Mouse (Mus musculus): ENCODE results near the gene Proca1. TPM values are rescaled to one million over a fixed set of nuclear protein-coding genes. Genes with fewer than 3 reads are reported as not detected.

Gene Proca1
- polyA plus RNA-seq, 1 experiment from 2014 or later: 4.2 TPM

- Histone ChIP-seq H3K36me3 (ENCODE audit: control insufficient read depth, insufficient read depth, low read length) (peaks cover 20% of the 10 kb centered on the region), H3K4me2 (peak overlapping the region; percentile 77), H3K4me3 (ENCODE audit: low read depth, low read length) (peak overlapping the region; percentile 54), H3K27ac (ENCODE audit: low read depth, low read length) (0 out of 2 replicates have a peak overlapping the region, but pooled peaks have one; percentile 6), H3K4me1 (ENCODE audit: control insufficient read depth, insufficient read depth, low read length) (peaks cover 8% of the 10 kb centered on the region), H3K9me3 (replicated peaks; ENCODE audit: control insufficient read depth, low read length) (no peaks in the 10 kb centered on the region), H3K9ac (ENCODE audit: low read depth, low read length) (peak overlapping the region; percentile 60), H3K27me3 (ENCODE audit: control insufficient read depth, insufficient read depth, low read length) (no peaks in the 10 kb centered on the region)
- peak; percentile 80 for ATAC-seq (replicated peaks; ENCODE audit: insufficient number of reproducible peaks, low FRiP score, low TSS enrichment)
- WGBS (ENCODE audit: insufficient replicate concordance): 3% methylated on average over 30 of the region's 30 CpGs
Measured at GRCm38 (mm10) chr11:78194411-78195100, 1.4 kb downstream of the Proca1 start.

GRCm38 (mm10) chr11:78195101-78195863, 2.1 kb downstream of the Proca1 start:
- H3K27ac ChIP-seq (ENCODE audit: low read depth, low read length): no peak overlapping the region
- WGBS (ENCODE audit: insufficient replicate concordance): 51% methylated on average over 21 of the region's 23 CpGs
- H3K4me1 ChIP-seq (ENCODE audit: control insufficient read depth, insufficient read depth, low read length): peaks cover 3% of the 10 kb centered on the region; the same call in 1 of the 2 replicates
- peaks cover 19% of the 10 kb centered on the region for H3K36me3 ChIP-seq (ENCODE audit: control insufficient read depth, insufficient read depth, low read length)
- ATAC-seq (replicated peaks; ENCODE audit: insufficient number of reproducible peaks, low FRiP score, low TSS enrichment): no peak
- no peaks in the 10 kb centered on the region for H3K9me3 ChIP-seq (replicated peaks; ENCODE audit: control insufficient read depth, low read length)
- H3K27me3 ChIP-seq (ENCODE audit: control insufficient read depth, insufficient read depth, low read length): no peaks in the 10 kb centered on the region
- H3K9ac ChIP-seq (ENCODE audit: low read depth, low read length): peak overlapping the region; percentile 60; the same call in 1 of the 2 replicates
- peak overlapping the region; percentile 77 for H3K4me2 ChIP-seq
- peak overlapping the region; percentile 54 for H3K4me3 ChIP-seq (ENCODE audit: low read depth, low read length)

GRCm38 (mm10) chr11:78202372-78202771, 9.2 kb downstream of the Proca1 start:
- Histone ChIP-seq H3K27me3 (ENCODE audit: control insufficient read depth, insufficient read depth, low read length) (no peaks in the 10 kb centered on the region), H3K27ac (ENCODE audit: low read depth, low read length) (no peak overlapping the region), H3K36me3 (ENCODE audit: control insufficient read depth, insufficient read depth, low read length) (peaks cover 26% of the 10 kb centered on the region), H3K4me2 (no peak overlapping the region), H3K4me1 (ENCODE audit: control insufficient read depth, insufficient read depth, low read length) (no peaks in the 10 kb centered on the region), H3K9me3 (replicated peaks; ENCODE audit: control insufficient read depth, low read length) (no peaks in the 10 kb centered on the region), H3K4me3 (ENCODE audit: low read depth, low read length) (no peak overlapping the region), H3K9ac (ENCODE audit: low read depth, low read length) (no peak overlapping the region)
- no peak for ATAC-seq (replicated peaks; ENCODE audit: insufficient number of reproducible peaks, low FRiP score, low TSS enrichment)
- WGBS (ENCODE audit: insufficient replicate concordance): 85% methylated on average over 3 of the region's 3 CpGs

DNA sequence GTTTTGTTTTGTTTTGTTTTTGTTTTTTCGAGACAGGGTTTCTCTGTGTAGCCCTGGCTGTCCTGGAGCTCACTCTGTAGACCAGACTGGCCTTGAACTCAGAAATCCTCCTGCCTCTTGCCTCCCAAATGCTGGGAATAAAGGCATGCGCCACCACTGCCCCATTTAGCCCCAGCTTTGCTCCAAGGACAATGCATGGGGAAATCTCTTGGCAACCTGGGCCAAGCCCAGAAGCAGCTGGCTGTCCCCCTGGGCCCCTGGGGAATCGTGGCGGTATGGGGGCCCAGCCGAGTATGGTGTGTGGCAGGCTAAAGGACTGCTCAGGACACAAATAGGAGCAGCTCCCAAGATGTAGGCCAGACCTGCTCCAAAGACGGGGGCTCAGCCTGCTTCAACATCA, 11.1 kb downstream of the Proca1 start:
- Histone ChIP-seq H3K4me3 (ENCODE audit: low read depth, low read length) (no peak overlapping the region), H3K9me3 (replicated peaks; ENCODE audit: control insufficient read depth, low read length) (no peaks in the 10 kb centered on the region), H3K4me2 (no peak overlapping the region), H3K27ac (ENCODE audit: low read depth, low read length) (no peak overlapping the region), H3K27me3 (ENCODE audit: control insufficient read depth, insufficient read depth, low read length) (no peaks in the 10 kb centered on the region), H3K36me3 (ENCODE audit: control insufficient read depth, insufficient read depth, low read length) (peaks cover 38% of the 10 kb centered on the region), H3K9ac (ENCODE audit: low read depth, low read length) (no peak overlapping the region), H3K4me1 (ENCODE audit: control insufficient read depth, insufficient read depth, low read length) (no peaks in the 10 kb centered on the region)
- 85% methylated on average over 6 of the region's 6 CpGs for WGBS (ENCODE audit: insufficient replicate concordance)
- ATAC-seq (replicated peaks; ENCODE audit: insufficient number of reproducible peaks, low FRiP score, low TSS enrichment): no peak

GRCm38 (mm10) chr11:78205361-78206206, 12.4 kb downstream of the Proca1 start:
- no peak overlapping the region for H3K4me3 ChIP-seq (ENCODE audit: low read depth, low read length)
- H3K9ac ChIP-seq (ENCODE audit: low read depth, low read length): no peak overlapping the region
- 89% methylated on average over 13 of the region's 13 CpGs for WGBS (ENCODE audit: insufficient replicate concordance)
- no peaks in the 10 kb centered on the region for H3K4me1 ChIP-seq (ENCODE audit: control insufficient read depth, insufficient read depth, low read length)
- H3K27me3 ChIP-seq (ENCODE audit: control insufficient read depth, insufficient read depth, low read length): no peaks in the 10 kb centered on the region
- H3K36me3 ChIP-seq (ENCODE audit: control insufficient read depth, insufficient read depth, low read length): peaks cover 43% of the 10 kb centered on the region
- no peak overlapping the region; the same call in 1 of the 2 replicates for H3K27ac ChIP-seq (ENCODE audit: low read depth, low read length)
- H3K4me2 ChIP-seq: no peak overlapping the region
- no peaks in the 10 kb centered on the region for H3K9me3 ChIP-seq (replicated peaks; ENCODE audit: control insufficient read depth, low read length)
- no peak for ATAC-seq (replicated peaks; ENCODE audit: insufficient number of reproducible peaks, low FRiP score, low TSS enrichment)

DNA sequence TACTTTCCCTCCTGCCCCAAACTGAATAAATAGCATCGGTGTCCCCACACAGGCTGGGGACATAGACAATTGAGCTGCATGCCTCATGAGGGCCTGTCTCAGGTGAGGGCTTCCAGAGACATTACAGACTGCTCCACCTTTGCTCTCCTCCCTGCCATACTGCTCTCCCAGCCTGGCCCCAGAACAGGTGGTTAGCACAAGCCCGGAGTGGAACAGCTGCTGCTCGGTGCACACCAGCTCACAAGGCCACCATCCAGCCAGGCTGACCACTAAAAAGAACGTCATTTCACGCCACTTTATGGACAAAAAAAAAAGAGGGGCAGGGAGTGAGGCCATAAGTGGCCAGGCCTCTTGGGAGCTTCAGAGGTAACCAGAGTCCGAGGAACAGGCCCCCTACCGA, 14.0 kb downstream of the Proca1 start:
- WGBS (ENCODE audit: insufficient replicate concordance): 92% methylated on average over 7 of the region's 7 CpGs
- no peaks in the 10 kb centered on the region for H3K27me3 ChIP-seq (ENCODE audit: control insufficient read depth, insufficient read depth, low read length)

DNA sequence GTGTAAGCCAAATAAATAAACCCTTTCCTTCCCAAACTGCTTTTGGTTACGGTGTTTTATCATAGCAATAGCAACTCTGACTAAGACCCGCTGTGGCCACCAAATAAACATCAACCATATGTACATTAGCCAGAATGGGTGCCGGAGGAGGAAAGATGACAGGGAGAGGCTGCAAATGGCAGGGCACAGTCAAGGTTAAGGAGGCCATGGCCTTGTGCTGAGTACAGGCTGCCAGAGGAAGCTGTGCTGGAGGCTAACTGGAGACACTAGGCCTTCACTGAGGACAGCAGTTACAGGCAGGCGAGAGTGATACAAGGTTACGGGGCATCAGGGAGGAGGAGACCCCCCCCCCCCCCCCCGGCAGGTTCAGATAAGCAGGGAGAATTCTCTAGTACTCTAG, 16.7 kb downstream of the Proca1 start:
- WGBS (ENCODE audit: insufficient replicate concordance): 87% methylated on average over 6 of the region's 6 CpGs
- H3K9ac ChIP-seq (ENCODE audit: low read depth, low read length): no peak overlapping the region
- H3K9me3 ChIP-seq (replicated peaks; ENCODE audit: control insufficient read depth, low read length): no peaks in the 10 kb centered on the region
- H3K36me3 ChIP-seq (ENCODE audit: control insufficient read depth, insufficient read depth, low read length): peaks cover 63% of the 10 kb centered on the region
- no peak overlapping the region for H3K27ac ChIP-seq (ENCODE audit: low read depth, low read length)
- H3K4me2 ChIP-seq: no peak overlapping the region
- no peaks in the 10 kb centered on the region for H3K27me3 ChIP-seq (ENCODE audit: control insufficient read depth, insufficient read depth, low read length)
- ATAC-seq (replicated peaks; ENCODE audit: insufficient number of reproducible peaks, low FRiP score, low TSS enrichment): no peak
- no peak overlapping the region for H3K4me3 ChIP-seq (ENCODE audit: low read depth, low read length)
- H3K4me1 ChIP-seq (ENCODE audit: control insufficient read depth, insufficient read depth, low read length): no peaks in the 10 kb centered on the region

More for the DNA sequence above, 14.0 kb downstream of the Proca1 start:
- no peaks in the 10 kb centered on the region for H3K9me3 ChIP-seq (replicated peaks; ENCODE audit: control insufficient read depth, low read length)
- H3K4me1 ChIP-seq (ENCODE audit: control insufficient read depth, insufficient read depth, low read length): no peaks in the 10 kb centered on the region
- H3K36me3 ChIP-seq (ENCODE audit: control insufficient read depth, insufficient read depth, low read length): peaks cover 53% of the 10 kb centered on the region
- no peak overlapping the region for H3K9ac ChIP-seq (ENCODE audit: low read depth, low read length)
- no peak overlapping the region for H3K27ac ChIP-seq (ENCODE audit: low read depth, low read length)
- H3K4me2 ChIP-seq: no peak overlapping the region
- no peak overlapping the region for H3K4me3 ChIP-seq (ENCODE audit: low read depth, low read length)
- no peak for ATAC-seq (replicated peaks; ENCODE audit: insufficient number of reproducible peaks, low FRiP score, low TSS enrichment)

- no peaks in the 10 kb centered on the region for H3K9me3 ChIP-seq (replicated peaks; ENCODE audit: control insufficient read depth, low read length)
Measured at GRCm38 (mm10) chr11:78210615-78211014, 17.4 kb downstream of the Proca1 start.

More at GRCm38 (mm10) chr11:78210615-78211014, 17.4 kb downstream of the Proca1 start:
- Histone ChIP-seq H3K4me1 (ENCODE audit: control insufficient read depth, insufficient read depth, low read length) (no peaks in the 10 kb centered on the region), H3K27ac (ENCODE audit: low read depth, low read length) (no peak overlapping the region), H3K36me3 (ENCODE audit: control insufficient read depth, insufficient read depth, low read length) (peaks cover 62% of the 10 kb centered on the region), H3K4me2 (no peak overlapping the region), H3K27me3 (ENCODE audit: control insufficient read depth, insufficient read depth, low read length) (no peaks in the 10 kb centered on the region), H3K9ac (ENCODE audit: low read depth, low read length) (no peak overlapping the region), H3K4me3 (ENCODE audit: low read depth, low read length) (no peak overlapping the region)
- WGBS (ENCODE audit: insufficient replicate concordance): 67% methylated on average over 7 of the region's 7 CpGs
- no peak for ATAC-seq (replicated peaks; ENCODE audit: insufficient number of reproducible peaks, low FRiP score, low TSS enrichment)
